In the genomic region with DNA sequence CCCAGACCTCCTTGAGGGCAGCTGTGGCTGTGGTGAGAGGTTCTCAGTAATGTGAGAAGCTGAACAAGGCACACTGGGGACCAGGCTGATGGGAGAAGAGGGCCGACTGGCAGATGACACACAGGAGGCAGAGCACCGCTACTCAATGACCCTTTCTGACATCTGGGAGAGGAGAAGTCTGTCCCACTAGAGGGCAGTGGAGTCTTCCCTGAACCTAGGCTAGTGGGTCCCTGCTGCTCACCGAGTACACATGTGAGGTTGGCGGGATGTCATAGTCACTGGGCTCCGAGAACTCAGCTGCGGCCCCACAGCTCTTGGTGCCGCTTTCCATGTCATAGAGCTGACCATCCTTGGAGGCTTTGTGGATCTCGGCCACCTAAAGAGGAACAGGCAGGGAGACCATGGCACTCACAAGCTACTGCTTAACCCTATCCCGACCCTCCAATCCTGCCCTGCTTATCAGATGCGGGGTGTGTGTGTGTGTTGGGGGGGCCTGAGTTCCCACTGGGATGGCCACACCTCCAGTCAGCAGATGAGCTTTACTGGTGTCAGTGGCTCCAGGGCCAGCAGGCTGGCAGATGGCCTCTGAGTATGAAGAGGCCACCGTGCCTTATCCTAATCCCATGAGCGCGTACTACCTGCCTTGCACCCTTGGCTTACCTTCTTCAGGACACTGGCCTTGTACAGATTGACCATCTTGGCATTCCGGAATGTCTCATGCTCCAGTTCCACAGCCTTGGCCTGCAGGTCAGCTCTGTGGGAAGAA, we compare ENCODE assay signal across 10 mouse cellular contexts. TPM values are rescaled to one million over a fixed set of nuclear protein-coding genes. Genes with fewer than 3 reads are reported as not detected.
DNase-seq lines count a peak whose midpoint lies in the region; ATAC-seq and TF ChIP-seq lines count a peak whose summit lies in the region.
"Had no signal": no experiment of that assay in that cellular context is flagged by ENCODE, and none has a peak within 500 bp of the region (broad histone marks: within the 10 kb centered on the region; RNA-seq: fewer than 3 reads in every experiment).

No protein-coding gene starts in this region.

- peak; percentile 37; the same call in 1 of the 2 replicates for TF ChIP-seq CTCF in lung, adult 2 months (IDR thresholded peaks at IDR 0.05; ENCODE audit: insufficient read depth, low read length)
- TF ChIP-seq CTCF in thymus, adult 2 months (IDR thresholded peaks at IDR 0.05; ENCODE audit: borderline replicate concordance, control insufficient read depth, extremely low read depth, insufficient read depth, low read length, poor library complexity), result 0 out of 2 replicates have a peak, but pooled peaks have one; percentile 51

- ATAC-seq in cerebellum, adult (ENCODE audit: insufficient number of reproducible peaks, low FRiP score, low TSS enrichment), result no peak

- no peaks in the 10 kb centered on the region; the same call in 1 of the 2 replicates for H3K4me1 ChIP-seq in lung, adult 2 months (ENCODE audit: control insufficient read depth, insufficient read depth, low read length)
- peaks cover 27% of the 10 kb centered on the region for H3K4me1 ChIP-seq in thymus, adult 2 months (replicated peaks; ENCODE audit: control insufficient read depth, insufficient read depth, low read length)

- H3K4me3 ChIP-seq in lung, adult 2 months (replicated peaks; ENCODE audit: extremely low read depth, low read depth, low read length), result no peak overlapping the region
- no peak overlapping the region for H3K4me3 ChIP-seq in thymus, adult 2 months (ENCODE audit: control insufficient read depth, insufficient read depth, low read length)
- H3K4me3 ChIP-seq: limb, embryonic 15.5 days had no signal

- 74% methylated on average over 14 of the region's 14 CpGs for WGBS in lung, adult 2 months
- WGBS in thymus, adult 2 months, result 70% methylated on average over 14 of the region's 14 CpGs

- peak; percentile 21 for DNase-seq in cerebellum, adult 11 months
- DNase-seq in lung, adult 2 months, result no peak
- no peak for DNase-seq in lung, postnatal 14 days
- DNase-seq in heart, postnatal 10 days, result peak; percentile 71 to 74
- DNase-seq in thymus, adult 2 months, result peak; percentile 64
- DNase-seq in T-cell, adult 2 months (ENCODE audit: low spot score), result no peak
- no peak for DNase-seq in frontal cortex, postnatal 25 days (ENCODE audit: low spot score in 2 of 2)

- no peaks in the 10 kb centered on the region for H3K27me3 ChIP-seq in thymus, adult 2 months (ENCODE audit: control insufficient read depth, insufficient read depth, low read length)
- H3K27me3 ChIP-seq: limb, embryonic 15.5 days had no signal

- no peak for TF ChIP-seq POLR2A in lung, adult 2 months (IDR thresholded peaks at IDR 0.05; ENCODE audit: borderline replicate concordance, extremely low read depth, low read depth, low read length)
- TF ChIP-seq POLR2A in thymus, adult 2 months (IDR thresholded peaks at IDR 0.05; ENCODE audit: control insufficient read depth, extremely low read depth, insufficient read depth, low read length, poor library complexity), result no peak

- H3K36me3 ChIP-seq in thymus, adult 2 months (ENCODE audit: control insufficient read depth, insufficient read depth, low read length), result no peaks in the 10 kb centered on the region

- intact Hi-C loops in heart, postnatal 10 days (cut with DNase I), result loop anchor here (2.0 kb wide), 1 partner anchor 26 kb away; no protein-coding TSS in a partner anchor

- H3K27ac ChIP-seq in thymus, adult 2 months (ENCODE audit: control insufficient read depth, insufficient read depth, low read length), result no peak overlapping the region
- H3K27ac ChIP-seq: limb, embryonic 15.5 days had no signal

RNA-seq across cellular contexts. Expression of a gene that starts 4.8 kb away (rescaled TPM):
- 10.3 and 10.8 TPM in 2 replicates for polyA plus RNA-seq in lung, adult 2 months (2012; rRNA removed)
- 10 to 100 TPM; 28.7 to 43.3 TPM for total RNA-seq in heart, postnatal 10 days (2021)
- 8.4 and 9.5 TPM in 2 replicates for polyA plus RNA-seq in thymus, adult 2 months (2012; rRNA removed)

RNA-seq across cellular contexts. Expression of a gene that starts 16.9 kb away (rescaled TPM):
- polyA plus RNA-seq in lung, adult 2 months (2012; rRNA removed), result 8.5 and 9.1 TPM in 2 replicates
- total RNA-seq in heart, postnatal 10 days (2021), result under 1 TPM; 0.37 to 0.45 TPM
- polyA plus RNA-seq in thymus, adult 2 months (2012; rRNA removed), result 0.62 and 0.71 TPM in 2 replicates

RNA-seq across cellular contexts. Expression of a gene that starts 36.7 kb away (rescaled TPM):
- polyA plus RNA-seq in lung, adult 2 months (2012; rRNA removed), result 5.4 and 7.9 TPM in 2 replicates
- under 1 TPM; 0.17 to 0.22 TPM for total RNA-seq in heart, postnatal 10 days (2021)
- polyA plus RNA-seq in thymus, adult 2 months (2012; rRNA removed), result 5.4 and 6.1 TPM in 2 replicates
- polyA plus RNA-seq: C2C12 had no signal

RNA-seq across cellular contexts. Expression of a gene that starts 38.1 kb away (rescaled TPM):
- 18.8 and 23.0 TPM in 2 replicates for polyA plus RNA-seq in lung, adult 2 months (2012; rRNA removed)
- 10 to 100 TPM; 26.6 to 26.7 TPM for total RNA-seq in heart, postnatal 10 days (2021)
- polyA plus RNA-seq in thymus, adult 2 months (2012; rRNA removed), result 43.4 and 44.8 TPM in 2 replicates

RNA-seq across cellular contexts. Expression of a gene that starts 38.3 kb away (rescaled TPM):
- polyA plus RNA-seq in lung, adult 2 months (2012; rRNA removed), result 14.5 and 18.0 TPM in 2 replicates
- total RNA-seq in heart, postnatal 10 days (2021), result 10 to 100 TPM in 1 of 2 experiments, 1 to 10 TPM in 1; 8.3 to 10.9 TPM
- polyA plus RNA-seq in thymus, adult 2 months (2012; rRNA removed), result 32.4 and 34.3 TPM in 2 replicates

Comparison
In these comparisons a context has a peak if more than half of its experiments do, and no peak if none do; other contexts are left out.
1. DNase-seq: peak in cerebellum, adult 11 months (single experiment), heart, postnatal 10 days (2 of 2) and thymus, adult 2 months (single experiment); none in lung, adult 2 months (single experiment), lung, postnatal 14 days (single experiment), T-cell, adult 2 months (single experiment) and frontal cortex, postnatal 25 days (0 of 2).